Mouse (Mus musculus): ENCODE results near the gene Lmx1b. TPM values are rescaled to one million over a fixed set of nuclear protein-coding genes. Genes with fewer than 3 reads are reported as not detected.

The Lmx1b gene
- polyA plus RNA-seq, 1 experiment from 2014 or later = 0.43 TPM

GRCm38 (mm10) chr2:33546051-33546450 lies 94.3 kb downstream of the Lmx1b start:
- Histone ChIP-seq H3K4me2 (ENCODE audit: low read depth, low read length) (no peak overlapping the region), H3K4me3 (ENCODE audit: low read depth, low read length) (no peak overlapping the region), H3K27ac (replicated peaks; ENCODE audit: low read depth, low read length) (no peak overlapping the region), H3K9me3 (ENCODE audit: control insufficient read depth, low read length) (no peaks in the 10 kb centered on the region), H3K4me1 (ENCODE audit: control insufficient read depth, insufficient read depth, low read length) (peaks cover 16% of the 10 kb centered on the region), H3K27me3 (replicated peaks; ENCODE audit: control insufficient read depth, insufficient read depth, low read length) (peaks cover 40% of the 10 kb centered on the region), H3K36me3 (ENCODE audit: control insufficient read depth, insufficient read depth, low read length) (no peaks in the 10 kb centered on the region), H3K9ac (ENCODE audit: low read depth, low read length) (no peak overlapping the region)
- ATAC-seq (ENCODE audit: low read depth) (no peak), DNase-seq (ENCODE audit: low spot score) (no peak)
- 84% methylated on average over 5 of the region's 5 CpGs for WGBS

GRCm38 (mm10) chr2:33544781-33545566 lies 95.3 kb downstream of the Lmx1b start:
- ATAC-seq (ENCODE audit: low read depth) (no peak), DNase-seq (ENCODE audit: low spot score) (no peak)
- H3K9ac ChIP-seq (ENCODE audit: low read depth, low read length) = peak overlapping the region; percentile 59
- no peaks in the 10 kb centered on the region for H3K36me3 ChIP-seq (ENCODE audit: control insufficient read depth, insufficient read depth, low read length)
- H3K27ac ChIP-seq (replicated peaks; ENCODE audit: low read depth, low read length) = no peak overlapping the region
- peaks cover 16% of the 10 kb centered on the region for H3K4me1 ChIP-seq (ENCODE audit: control insufficient read depth, insufficient read depth, low read length)
- peak overlapping the region; percentile 93 for H3K4me2 ChIP-seq (ENCODE audit: low read depth, low read length)
- peaks cover 44% of the 10 kb centered on the region for H3K27me3 ChIP-seq (replicated peaks; ENCODE audit: control insufficient read depth, insufficient read depth, low read length)
- peak overlapping the region; percentile 50 for H3K4me3 ChIP-seq (ENCODE audit: low read depth, low read length)
- no peaks in the 10 kb centered on the region for H3K9me3 ChIP-seq (ENCODE audit: control insufficient read depth, low read length)
- 26% methylated on average over 13 of the region's 16 CpGs for WGBS

GRCm38 (mm10) chr2:33544203-33544762 lies 96.0 kb downstream of the Lmx1b start:
- no peak for ATAC-seq (ENCODE audit: low read depth)
- WGBS = 0% methylated on average over 13 of the region's 43 CpGs
- H3K4me3 ChIP-seq (ENCODE audit: low read depth, low read length) = peak overlapping the region; percentile 50

GRCm38 (mm10) chr2:33543429-33544202 lies 96.7 kb downstream of the Lmx1b start:
- 1% methylated on average over 25 of the region's 38 CpGs for WGBS
- H3K27ac ChIP-seq (replicated peaks; ENCODE audit: low read depth, low read length) = no peak overlapping the region
- peaks cover 47% of the 10 kb centered on the region for H3K27me3 ChIP-seq (replicated peaks; ENCODE audit: control insufficient read depth, insufficient read depth, low read length)

More at GRCm38 (mm10) chr2:33544203-33544762, 96.0 kb downstream of the Lmx1b start:
- no peak overlapping the region for H3K27ac ChIP-seq (replicated peaks; ENCODE audit: low read depth, low read length)
- no peaks in the 10 kb centered on the region for H3K36me3 ChIP-seq (ENCODE audit: control insufficient read depth, insufficient read depth, low read length)
- H3K27me3 ChIP-seq (replicated peaks; ENCODE audit: control insufficient read depth, insufficient read depth, low read length) = peaks cover 44% of the 10 kb centered on the region
- H3K4me1 ChIP-seq (ENCODE audit: control insufficient read depth, insufficient read depth, low read length) = peaks cover 16% of the 10 kb centered on the region
- H3K9me3 ChIP-seq (ENCODE audit: control insufficient read depth, low read length) = no peaks in the 10 kb centered on the region
- H3K4me2 ChIP-seq (ENCODE audit: low read depth, low read length) = peak overlapping the region; percentile 93
- H3K9ac ChIP-seq (ENCODE audit: low read depth, low read length) = peak overlapping the region; percentile 59
- no peak for DNase-seq (ENCODE audit: low spot score)

GRCm38 (mm10) chr2:33542696-33543428 lies 97.4 kb downstream of the Lmx1b start:
- peak overlapping the region; percentile 50; the same call in 1 of the 2 replicates for H3K4me3 ChIP-seq (ENCODE audit: low read depth, low read length)
- 3% methylated on average over 11 of the region's 11 CpGs for WGBS
- H3K4me2 ChIP-seq (ENCODE audit: low read depth, low read length) = 0 out of 2 replicates have a peak overlapping the region, but pooled peaks have one; percentile 4
- H3K9me3 ChIP-seq (ENCODE audit: control insufficient read depth, low read length) = no peaks in the 10 kb centered on the region
- peak; percentile 2; the same call in 1 of the 2 replicates for ATAC-seq (ENCODE audit: low read depth)
- H3K27me3 ChIP-seq (replicated peaks; ENCODE audit: control insufficient read depth, insufficient read depth, low read length) = peaks cover 47% of the 10 kb centered on the region
- H3K9ac ChIP-seq (ENCODE audit: low read depth, low read length) = no peak overlapping the region
- DNase-seq (ENCODE audit: low spot score) = peak; percentile 63
- H3K36me3 ChIP-seq (ENCODE audit: control insufficient read depth, insufficient read depth, low read length) = no peaks in the 10 kb centered on the region
- peaks cover 16% of the 10 kb centered on the region for H3K4me1 ChIP-seq (ENCODE audit: control insufficient read depth, insufficient read depth, low read length)
- H3K27ac ChIP-seq (replicated peaks; ENCODE audit: low read depth, low read length) = no peak overlapping the region

More at GRCm38 (mm10) chr2:33543429-33544202, 96.7 kb downstream of the Lmx1b start:
- peak overlapping the region; percentile 59 for H3K9ac ChIP-seq (ENCODE audit: low read depth, low read length)
- peaks cover 16% of the 10 kb centered on the region for H3K4me1 ChIP-seq (ENCODE audit: control insufficient read depth, insufficient read depth, low read length)
- H3K36me3 ChIP-seq (ENCODE audit: control insufficient read depth, insufficient read depth, low read length) = no peaks in the 10 kb centered on the region
- ATAC-seq (ENCODE audit: low read depth) (peak; percentile 58; the same call in 1 of the 2 replicates), DNase-seq (ENCODE audit: low spot score) (peak; percentile 59)
- H3K4me3 ChIP-seq (ENCODE audit: low read depth, low read length) = peak overlapping the region; percentile 50
- peak overlapping the region; percentile 93 for H3K4me2 ChIP-seq (ENCODE audit: low read depth, low read length)
- H3K9me3 ChIP-seq (ENCODE audit: control insufficient read depth, low read length) = no peaks in the 10 kb centered on the region

GRCm38 (mm10) chr2:33525274-33526055 lies 114.8 kb downstream of the Lmx1b start:
- no peak for ATAC-seq (ENCODE audit: low read depth)
- Histone ChIP-seq H3K4me2 (ENCODE audit: low read depth, low read length) (no peak overlapping the region), H3K9ac (ENCODE audit: low read depth, low read length) (no peak overlapping the region), H3K36me3 (ENCODE audit: control insufficient read depth, insufficient read depth, low read length) (no peaks in the 10 kb centered on the region), H3K4me1 (ENCODE audit: control insufficient read depth, insufficient read depth, low read length) (no peaks in the 10 kb centered on the region), H3K9me3 (ENCODE audit: control insufficient read depth, low read length) (peaks cover 17% of the 10 kb centered on the region), H3K27me3 (replicated peaks; ENCODE audit: control insufficient read depth, insufficient read depth, low read length) (no peaks in the 10 kb centered on the region), H3K4me3 (ENCODE audit: low read depth, low read length) (no peak overlapping the region), H3K27ac (replicated peaks; ENCODE audit: low read depth, low read length) (no peak overlapping the region)
- 55% methylated on average over 5 of the region's 5 CpGs for WGBS
- DNase-seq (ENCODE audit: low spot score) = no peak

- Histone ChIP-seq H3K4me1 (ENCODE audit: control insufficient read depth, insufficient read depth, low read length) (no peaks in the 10 kb centered on the region), H3K9me3 (ENCODE audit: control insufficient read depth, low read length) (no peaks in the 10 kb centered on the region), H3K27ac (replicated peaks; ENCODE audit: low read depth, low read length) (no peak overlapping the region), H3K27me3 (replicated peaks; ENCODE audit: control insufficient read depth, insufficient read depth, low read length) (no peaks in the 10 kb centered on the region), H3K4me2 (ENCODE audit: low read depth, low read length) (no peak overlapping the region), H3K36me3 (ENCODE audit: control insufficient read depth, insufficient read depth, low read length) (no peaks in the 10 kb centered on the region), H3K9ac (ENCODE audit: low read depth, low read length) (no peak overlapping the region), H3K4me3 (ENCODE audit: low read depth, low read length) (no peak overlapping the region)
- WGBS = 68% methylated on average over 19 of the region's 19 CpGs
- DNase-seq (ENCODE audit: low spot score) (no peak), ATAC-seq (ENCODE audit: low read depth) (no peak)
These were observed 124.5 kb downstream of the Lmx1b start for GRCm38 (mm10) chr2:33515856-33516255.
